Mouse (Mus musculus) hindbrain, embryonic 14.5 days (tissue): ENCODE measurements around the gene Zfp385a. TPM values are rescaled to one million over a fixed set of nuclear protein-coding genes. Genes with fewer than 3 reads are reported as not detected.
A peak's percentile ranks its signal among the peaks of the same experiment; 100 is the strongest.
"Not testable (repeated sequence)": the region's sequence is repeated elsewhere in the genome, so short reads cannot be mapped to it uniquely, and the experiment has no call there.

Source experiments
- ATAC-seq: fragments of 200-750 bp; cut with Nextera tagmentation; 2 replicates; pipeline ENCODE4 v1.8.0; 2017; ENCODE audit warnings: moderate number of reproducible peaks, mild to moderate bottlenecking, moderate TSS enrichment, moderate library complexity; ENCODE audit not compliant: low FRiP score
- DNase-seq: peaks from one replicate; pipeline ENCODE4 v3.0.0-alpha.2; 2015; ENCODE audit warnings: low spot score
- H3K27ac ChIP-seq: fragments of 300-500 bp; sonication (generic); 2 replicates; pipeline ENCODE4 v1.5.1; 2014; ENCODE audit warnings: mild to moderate bottlenecking, moderate library complexity
- H3K27me3 ChIP-seq: fragments of 300-500 bp; sonication (generic); 2 replicates; pipeline ENCODE4 v1.6.1; 2014; ENCODE audit warnings: mild to moderate bottlenecking, low read length, mixed read lengths; ENCODE audit not compliant: control insufficient read depth, insufficient read depth
- H3K36me3 ChIP-seq: fragments of 300-500 bp; sonication (generic); replicated peaks from 2 replicates; pipeline ENCODE4 v1.6.1; 2014; ENCODE audit not compliant: control insufficient read depth, insufficient read depth
- H3K4me1 ChIP-seq: fragments of 300-500 bp; sonication (generic); replicated peaks from 2 replicates; pipeline ENCODE4 v1.6.1; 2014; ENCODE audit warnings: antibody characterized with exemption, low read length, mixed read lengths; ENCODE audit not compliant: control insufficient read depth, insufficient read depth
- H3K4me2 ChIP-seq: fragments of 300-500 bp; sonication (generic); replicated peaks from 2 replicates; pipeline ENCODE4 v1.6.1; 2014; ENCODE audit warnings: mild to moderate bottlenecking, moderate library complexity
- H3K4me3 ChIP-seq: fragments of 300-500 bp; sonication (generic); replicated peaks from 2 replicates; pipeline ENCODE4 v1.5.1; 2014; ENCODE audit warnings: mild to moderate bottlenecking, low read length
- H3K9ac ChIP-seq: fragments of 300-500 bp; sonication (generic); 2 replicates; pipeline ENCODE4 v1.6.1; 2014
- H3K9me3 ChIP-seq: fragments of 300-500 bp; sonication (generic); 2 replicates; pipeline ENCODE4 v1.6.1; 2016; ENCODE audit warnings: low read length; ENCODE audit not compliant: control insufficient read depth
- WGBS: fragments of 180-500 bp; shearing (Covaris S2); extraction: QIAGEN DNeasy Blood & Tissue Kit; methylation state at CpG from one replicate; pipeline ENCODE4 v1.1.7; 2014; 5-methylcytosine and 5-hydroxymethylcytosine counted together
- microRNA counts: library from miRNA; unstranded; fragments of <30 nt; microRNA quantifications from one replicate; lab custom pipeline; 2016
- microRNA-seq: library from miRNA; unstranded; fragments of <30 nt; microRNA quantifications from one replicate; pipeline ENCODE4, GENCODE M21; 2016
- polyA plus RNA-seq: library from polyadenylated mRNA; unstranded; fragments of >200 nt; fragmentation: Nextera tagmentation; extraction: Ambion mirVana; gene quantifications from 2 replicates; pipeline ENCODE4 v1.2.1, GENCODE M21; 2014

The Zfp385a gene
- polyA plus RNA-seq, 1 experiment from 2014 or later: 25.7 TPM

DNA sequence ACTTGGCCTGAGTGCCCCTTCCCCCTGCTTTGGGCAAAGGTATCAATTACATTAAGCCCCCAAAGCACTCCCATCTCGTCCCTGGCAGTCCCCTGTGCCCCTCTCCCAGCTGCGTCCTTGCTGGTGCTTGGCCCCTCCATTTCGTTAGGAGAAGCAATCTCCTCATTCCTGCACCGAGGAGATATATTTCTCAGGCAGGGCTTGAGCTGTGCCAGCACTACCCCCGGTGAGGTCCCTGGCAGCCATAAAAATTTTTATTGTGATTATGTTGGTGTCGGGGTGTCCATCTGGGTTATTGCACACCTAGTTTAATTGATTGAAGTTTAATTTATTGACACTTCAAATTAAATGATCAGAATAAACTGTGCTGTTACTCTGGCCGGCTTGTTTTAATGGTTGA, 61.9 kb downstream of the Zfp385a start:
- H3K36me3 ChIP-seq: no peaks in the 10 kb centered on the region
- 73% methylated on average over 7 of the region's 7 CpGs for WGBS
- H3K4me3 ChIP-seq: no peak overlapping the region
- no peaks in the 10 kb centered on the region for H3K9me3 ChIP-seq
- H3K4me1 ChIP-seq: peaks cover 10% of the 10 kb centered on the region
- H3K27me3 ChIP-seq: no peaks in the 10 kb centered on the region
- no peak overlapping the region for H3K4me2 ChIP-seq
- ATAC-seq: no peak
- H3K27ac ChIP-seq: no peak overlapping the region
- DNase-seq: no peak
- no peak overlapping the region for H3K9ac ChIP-seq

- H3K4me3 ChIP-seq, ATAC-seq, H3K27me3 ChIP-seq: not testable (repeated sequence)
Measured at GRCm38 (mm10) chr15:103275943-103276342, 64.0 kb downstream of the Zfp385a start.

DNA sequence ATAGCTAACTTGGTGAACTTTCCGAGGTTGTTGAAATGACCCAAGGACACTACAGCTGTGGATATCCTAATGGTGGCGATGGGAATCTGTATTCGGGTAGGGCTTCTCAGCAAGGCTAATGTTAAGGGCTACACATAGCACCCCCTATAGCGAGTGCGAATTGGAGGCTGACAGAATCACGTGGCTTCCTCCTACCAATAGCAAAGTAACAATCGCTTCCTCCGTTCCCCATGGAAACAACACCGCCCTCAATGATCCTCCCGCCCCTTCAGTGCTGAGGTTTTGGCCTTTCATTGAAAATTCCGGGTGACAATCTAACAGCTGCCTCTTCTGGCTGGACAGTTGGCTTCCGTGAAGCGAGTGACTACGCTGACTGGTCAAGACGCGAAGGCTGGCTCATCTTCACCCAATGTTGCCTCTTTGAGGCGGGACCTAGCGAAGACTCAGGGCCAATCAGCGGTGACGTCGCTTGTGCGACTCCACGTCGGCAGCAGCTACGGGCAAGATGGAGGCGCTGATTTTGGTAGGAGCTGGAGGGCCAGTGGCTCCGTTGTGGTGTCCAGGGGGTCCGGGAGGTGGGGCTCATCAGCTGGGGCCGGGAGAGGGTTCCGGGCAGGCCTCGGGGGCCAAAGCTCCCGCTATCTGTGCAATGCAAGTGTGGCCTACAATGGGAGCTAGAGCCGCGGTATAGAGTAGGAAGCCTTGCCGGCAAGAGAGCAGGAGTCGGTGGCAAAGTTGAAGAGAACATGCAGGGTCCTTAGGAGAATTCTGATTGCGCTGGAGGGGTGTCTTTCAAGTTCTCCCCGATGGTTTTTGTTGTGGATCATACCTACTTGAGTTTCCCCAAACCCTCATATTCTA, 67.2 kb downstream of the Zfp385a start, which contains the start of gene Copz1:
Gene Copz1 (plus strand): TSS at position 296 of the 861 bp plus-strand sequence.
- ATAC-seq: peak; percentile 99
- no peaks in the 10 kb centered on the region for H3K36me3 ChIP-seq
- H3K4me3 ChIP-seq: peak within 1 kb of the TSS; percentile 77
- H3K9ac ChIP-seq: peak within 1 kb of the TSS; percentile 78
- peaks cover 10% of the 10 kb centered on the region for H3K4me1 ChIP-seq
- peak within 1 kb of the TSS; percentile 63; the same call in 1 of the 2 replicates for H3K27ac ChIP-seq
- H3K4me2 ChIP-seq: peak within 1 kb of the TSS; percentile 55
- no peaks in the 10 kb centered on the region for H3K9me3 ChIP-seq
- H3K27me3 ChIP-seq: no peaks in the 10 kb centered on the region
- peak; percentile 97 for DNase-seq
- under 1% methylated on average over 38 of the region's 38 CpGs for WGBS

More at GRCm38 (mm10) chr15:103275943-103276342, 64.0 kb downstream of the Zfp385a start:
- WGBS: 87% methylated on average over 3 of the region's 3 CpGs
- not testable (repeated sequence) for H3K27ac ChIP-seq, H3K9me3 ChIP-seq, H3K9ac ChIP-seq, H3K4me2 ChIP-seq, H3K36me3 ChIP-seq, DNase-seq
- H3K4me1 ChIP-seq: peaks cover 10% of the 10 kb centered on the region

DNA sequence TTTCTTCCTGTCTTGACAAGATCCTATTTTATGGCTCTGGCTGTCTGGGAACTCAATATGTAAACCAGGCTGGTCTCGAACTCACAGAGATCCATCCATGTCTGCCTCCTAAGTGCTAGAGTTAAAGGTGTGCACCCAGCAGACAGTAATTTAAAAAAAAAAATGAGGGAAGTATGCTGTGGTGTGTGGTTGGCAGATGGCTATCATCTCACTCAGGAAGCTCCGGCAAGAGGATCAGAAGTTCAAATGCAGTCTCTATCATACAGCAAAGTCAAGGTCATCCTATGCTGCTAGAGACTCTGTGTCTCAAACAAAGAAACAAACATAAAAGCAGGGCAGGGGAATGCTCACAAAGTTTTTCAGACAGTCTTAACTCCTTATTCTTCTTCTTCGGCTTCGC, 71.0 kb downstream of the Zfp385a start:
- H3K36me3 ChIP-seq: no peaks in the 10 kb centered on the region
- no peak overlapping the region for H3K4me3 ChIP-seq
- no peaks in the 10 kb centered on the region for H3K27me3 ChIP-seq
- H3K4me1 ChIP-seq: peaks cover 7% of the 10 kb centered on the region
- H3K4me2 ChIP-seq: no peak overlapping the region
- H3K9me3 ChIP-seq: no peaks in the 10 kb centered on the region
- ATAC-seq: no peak
- no peak overlapping the region for H3K9ac ChIP-seq
- WGBS: 86% methylated on average over 4 of the region's 4 CpGs
- H3K27ac ChIP-seq: no peak overlapping the region
- no peak for DNase-seq

DNA sequence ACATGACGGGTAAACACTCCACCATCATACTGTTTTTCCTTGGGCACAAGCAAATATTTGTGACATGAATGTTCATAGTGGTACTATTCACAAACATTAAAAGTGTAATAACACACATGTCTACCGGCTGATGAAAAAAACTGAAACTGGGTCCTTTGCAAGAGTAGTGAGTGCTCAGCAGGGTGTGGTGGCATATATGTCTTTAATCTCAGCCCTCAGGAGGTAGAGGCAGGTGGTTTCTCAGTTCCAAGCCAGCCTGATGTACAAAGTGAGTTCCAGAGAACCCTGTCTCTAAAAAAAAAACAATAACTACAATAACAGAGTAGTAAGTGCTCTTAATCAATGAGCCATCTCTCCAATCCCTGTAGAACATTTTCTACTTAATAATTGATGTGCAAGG, 75.1 kb downstream of the Zfp385a start:
- Histone ChIP-seq H3K4me2 (no peak overlapping the region), H3K9me3 (no peaks in the 10 kb centered on the region), H3K27me3 (no peaks in the 10 kb centered on the region), H3K4me3 (no peak overlapping the region), H3K36me3 (no peaks in the 10 kb centered on the region), H3K4me1 (no peaks in the 10 kb centered on the region), H3K27ac (no peak overlapping the region), H3K9ac (no peak overlapping the region)
- no peak for ATAC-seq
- 91% methylated on average over 2 of the region's 2 CpGs for WGBS
- no peak for DNase-seq

MicroRNAs within 50 kb of the gene (microRNA counts, 519-probe panel; counts per million panel counts)
- 5,177 counts per million, percentile 60 among the panel's probes with 10 or more counts for microRNA mmu-miR-148b (lab: Ali Mortazavi, UCI)

Small RNAs within 50 kb of the gene (microRNA-seq; reads per million reads assigned to microRNA genes)
- 308 reads per million, percentile 65 among the genes with 10 or more reads in this experiment for gene Mir148b
- not detected for gene Mir6963

Other genes starting within 250 kb of the Zfp385a start
- gene Smug1, start 173.0 kb downstream of the Zfp385a start, polyA plus RNA-seq: 37.6 and 40.8 TPM in 2 replicates
- gene Cbx5, start 100.3 kb downstream of the Zfp385a start, polyA plus RNA-seq: 153 and 171 TPM in 2 replicates
- 526 and 623 TPM in 2 replicates for gene Hnrnpa1, start 99.7 kb downstream of the Zfp385a start, polyA plus RNA-seq
- 0.90 and 1.1 TPM in 2 replicates for gene Nfe2, start 81.7 kb downstream of the Zfp385a start, polyA plus RNA-seq
- gene Copz1, start 67.4 kb downstream of the Zfp385a start, polyA plus RNA-seq: 214 and 220 TPM in 2 replicates
- 0.12 and 0.39 TPM in 2 replicates for gene Gpr84, start 29.5 kb downstream of the Zfp385a start, polyA plus RNA-seq
- gene Itga5, start 26.7 kb upstream of the Zfp385a start, polyA plus RNA-seq: 7.7 and 8.1 TPM in 2 replicates
- gene Gtsf1, start 90.4 kb upstream of the Zfp385a start, polyA plus RNA-seq: not detected in 2 replicates
- not detected in 2 replicates for gene Gtsf2, start 108.4 kb upstream of the Zfp385a start, polyA plus RNA-seq
- 2.0 and 2.2 TPM in 2 replicates for gene Nckap1l, start 113.7 kb upstream of the Zfp385a start, polyA plus RNA-seq
- gene Pde1b, start 162.9 kb upstream of the Zfp385a start, polyA plus RNA-seq: 88.9 and 90.0 TPM in 2 replicates
- gene Ppp1r1a, start 197.9 kb upstream of the Zfp385a start, polyA plus RNA-seq: 124 and 125 TPM in 2 replicates
- not detected in 2 replicates for gene Glycam1, start 225.0 kb upstream of the Zfp385a start, polyA plus RNA-seq